Mouse (Mus musculus) hindbrain, embryonic 14.5 days (tissue): ENCODE data around the gene Csf2ra. TPM values are rescaled to one million over a fixed set of nuclear protein-coding genes. Genes with fewer than 3 reads are reported as not detected.
A peak's percentile ranks its signal among the peaks of the same experiment; 100 is the strongest.
"Not testable (repeated sequence)": the region's sequence is repeated elsewhere in the genome, so short reads cannot be mapped to it uniquely, and the experiment has no call there.

ENCODE experiments used
- ATAC-seq: fragments of 200-750 bp; cut with Nextera tagmentation; 2 replicates; pipeline ENCODE4 v1.8.0; 2017; ENCODE audit warnings: moderate number of reproducible peaks, mild to moderate bottlenecking, moderate TSS enrichment, moderate library complexity; ENCODE audit not compliant: low FRiP score
- DNase-seq: peaks from one replicate; pipeline ENCODE4 v3.0.0-alpha.2; 2015; ENCODE audit warnings: low spot score
- H3K27ac ChIP-seq: fragments of 300-500 bp; sonication (generic); 2 replicates; pipeline ENCODE4 v1.5.1; 2014; ENCODE audit warnings: mild to moderate bottlenecking, moderate library complexity
- H3K27me3 ChIP-seq: fragments of 300-500 bp; sonication (generic); 2 replicates; pipeline ENCODE4 v1.6.1; 2014; ENCODE audit warnings: mild to moderate bottlenecking, low read length, mixed read lengths; ENCODE audit not compliant: control insufficient read depth, insufficient read depth
- H3K36me3 ChIP-seq: fragments of 300-500 bp; sonication (generic); replicated peaks from 2 replicates; pipeline ENCODE4 v1.6.1; 2014; ENCODE audit not compliant: control insufficient read depth, insufficient read depth
- H3K4me1 ChIP-seq: fragments of 300-500 bp; sonication (generic); replicated peaks from 2 replicates; pipeline ENCODE4 v1.6.1; 2014; ENCODE audit warnings: antibody characterized with exemption, low read length, mixed read lengths; ENCODE audit not compliant: control insufficient read depth, insufficient read depth
- H3K4me2 ChIP-seq: fragments of 300-500 bp; sonication (generic); replicated peaks from 2 replicates; pipeline ENCODE4 v1.6.1; 2014; ENCODE audit warnings: mild to moderate bottlenecking, moderate library complexity
- H3K4me3 ChIP-seq: fragments of 300-500 bp; sonication (generic); replicated peaks from 2 replicates; pipeline ENCODE4 v1.5.1; 2014; ENCODE audit warnings: mild to moderate bottlenecking, low read length
- H3K9ac ChIP-seq: fragments of 300-500 bp; sonication (generic); 2 replicates; pipeline ENCODE4 v1.6.1; 2014
- H3K9me3 ChIP-seq: fragments of 300-500 bp; sonication (generic); 2 replicates; pipeline ENCODE4 v1.6.1; 2016; ENCODE audit warnings: low read length; ENCODE audit not compliant: control insufficient read depth
- WGBS: fragments of 180-500 bp; shearing (Covaris S2); extraction: QIAGEN DNeasy Blood & Tissue Kit; methylation state at CpG from one replicate; pipeline ENCODE4 v1.1.7; 2014; 5-methylcytosine and 5-hydroxymethylcytosine counted together
- polyA plus RNA-seq: library from polyadenylated mRNA; unstranded; fragments of >200 nt; fragmentation: Nextera tagmentation; extraction: Ambion mirVana; gene quantifications from 2 replicates; pipeline ENCODE4 v1.2.1, GENCODE M21; 2014

The Csf2ra gene
- polyA plus RNA-seq, 1 experiment from 2014 or later, result 55.8 TPM

GRCm38 (mm10) chr19:61225526-61226400 is 2.5 kb downstream of the Csf2ra start:
- peak overlapping the region; percentile 67 for H3K4me3 ChIP-seq
- no peaks in the 10 kb centered on the region for H3K9me3 ChIP-seq
- ATAC-seq, result peak; percentile 54
- peak overlapping the region; percentile 61 for H3K9ac ChIP-seq
- peak overlapping the region; percentile 64 for H3K4me2 ChIP-seq
- no peaks in the 10 kb centered on the region for H3K36me3 ChIP-seq
- DNase-seq, result peak; percentile 90
- WGBS, result 9% methylated on average over 68 of the region's 70 CpGs
- no peaks in the 10 kb centered on the region for H3K4me1 ChIP-seq
- H3K27me3 ChIP-seq, result no peaks in the 10 kb centered on the region
- H3K27ac ChIP-seq, result peak overlapping the region; percentile 95

GRCm38 (mm10) chr19:61224678-61225525 is 3.3 kb downstream of the Csf2ra start:
- Histone ChIP-seq H3K27me3 (no peaks in the 10 kb centered on the region), H3K9me3 (no peaks in the 10 kb centered on the region), H3K36me3 (no peaks in the 10 kb centered on the region), H3K9ac (peak overlapping the region; percentile 61), H3K27ac (peak overlapping the region; percentile 47; the same call in 1 of the 2 replicates), H3K4me1 (no peaks in the 10 kb centered on the region), H3K4me2 (peak overlapping the region; percentile 64), H3K4me3 (peak overlapping the region; percentile 67)
- DNase-seq (no peak), ATAC-seq (peak; percentile 7)
- 32% methylated on average over 53 of the region's 53 CpGs for WGBS

GRCm38 (mm10) chr19:61223706-61224328 is 4.4 kb downstream of the Csf2ra start:
- Histone ChIP-seq H3K9me3 (no peaks in the 10 kb centered on the region), H3K36me3 (no peaks in the 10 kb centered on the region), H3K27ac (no peak overlapping the region), H3K4me1 (no peaks in the 10 kb centered on the region), H3K27me3 (no peaks in the 10 kb centered on the region), H3K4me2 (no peak overlapping the region), H3K4me3 (no peak overlapping the region), H3K9ac (no peak overlapping the region)
- DNase-seq, result no peak
- no peak for ATAC-seq
- 90% methylated on average over 6 of the region's 6 CpGs for WGBS

- not testable (repeated sequence) for H3K27me3 ChIP-seq, H3K36me3 ChIP-seq, DNase-seq, H3K4me2 ChIP-seq, H3K27ac ChIP-seq, H3K4me1 ChIP-seq, H3K4me3 ChIP-seq, H3K9ac ChIP-seq, H3K9me3 ChIP-seq, ATAC-seq
- WGBS, result 88% methylated on average over 6 of the region's 6 CpGs
These were observed 20.7 kb downstream of the Csf2ra start for GRCm38 (mm10) chr19:61207506-61207905.

GRCm38 (mm10) chr19:61199836-61200235 is 28.4 kb downstream of the Csf2ra start:
- H3K4me1 ChIP-seq, result no peaks in the 10 kb centered on the region
- no peaks in the 10 kb centered on the region for H3K36me3 ChIP-seq
- no peak overlapping the region for H3K4me2 ChIP-seq
- no peaks in the 10 kb centered on the region for H3K9me3 ChIP-seq
- ATAC-seq (no peak), DNase-seq (no peak)
- H3K9ac ChIP-seq, result no peak overlapping the region
- H3K27ac ChIP-seq, result no peak overlapping the region
- WGBS, result 18% methylated on average over 10 of the region's 10 CpGs
- H3K27me3 ChIP-seq, result no peaks in the 10 kb centered on the region
- no peak overlapping the region for H3K4me3 ChIP-seq

GRCm38 (mm10) chr19:61199316-61199715 is 28.9 kb downstream of the Csf2ra start:
- ATAC-seq, result no peak
- H3K27me3 ChIP-seq, result no peaks in the 10 kb centered on the region

GRCm38 (mm10) chr19:61183590-61183989 is 44.6 kb downstream of the Csf2ra start, which contains the start of gene Gm6020:
Gene Gm6020 (plus strand): TSS chr19:61183890.
- not testable (repeated sequence) for H3K27ac ChIP-seq, H3K4me2 ChIP-seq, H3K9ac ChIP-seq, ATAC-seq, H3K4me1 ChIP-seq, H3K36me3 ChIP-seq, DNase-seq, H3K27me3 ChIP-seq, H3K4me3 ChIP-seq
- WGBS, result 87% methylated on average over 2 of the region's 2 CpGs
- peaks cover 25% of the 10 kb centered on the region for H3K9me3 ChIP-seq

More at GRCm38 (mm10) chr19:61199316-61199715, 28.9 kb downstream of the Csf2ra start:
- DNase-seq, result peak; percentile 85
- no peaks in the 10 kb centered on the region for H3K36me3 ChIP-seq
- H3K9me3 ChIP-seq, result no peaks in the 10 kb centered on the region
- WGBS, result 16% methylated on average over 13 of the region's 13 CpGs
- no peaks in the 10 kb centered on the region for H3K4me1 ChIP-seq
- H3K9ac ChIP-seq, result no peak overlapping the region
- no peak overlapping the region for H3K4me3 ChIP-seq
- H3K4me2 ChIP-seq, result no peak overlapping the region
- no peak overlapping the region for H3K27ac ChIP-seq

GRCm38 (mm10) chr19:61175756-61176324 is 52.4 kb downstream of the Csf2ra start, which contains the start of gene Gm7102:
Gene Gm7102 (minus strand): TSS chr19:61176309.
- H3K36me3 ChIP-seq, result no peaks in the 10 kb centered on the region
- no peak within 1 kb of the TSS for H3K9ac ChIP-seq
- H3K9me3 ChIP-seq, result no peaks in the 10 kb centered on the region
- no peak within 1 kb of the TSS for H3K27ac ChIP-seq
- H3K4me1 ChIP-seq, result no peaks in the 10 kb centered on the region
- ATAC-seq, result no peak
- no peak for DNase-seq
- no peaks in the 10 kb centered on the region for H3K27me3 ChIP-seq
- 34% methylated on average over 39 of the region's 39 CpGs for WGBS
- H3K4me3 ChIP-seq, result peak within 1 kb of the TSS; percentile 27
- peak within 1 kb of the TSS; percentile 41 for H3K4me2 ChIP-seq
